Mouse (Mus musculus): ENCODE results near the gene Cryba4. TPM values are rescaled to one million over a fixed set of nuclear protein-coding genes. Genes with fewer than 3 reads are reported as not detected.

Gene Cryba4
- polyA plus RNA-seq, 1 experiment: 1.9 TPM

DNA sequence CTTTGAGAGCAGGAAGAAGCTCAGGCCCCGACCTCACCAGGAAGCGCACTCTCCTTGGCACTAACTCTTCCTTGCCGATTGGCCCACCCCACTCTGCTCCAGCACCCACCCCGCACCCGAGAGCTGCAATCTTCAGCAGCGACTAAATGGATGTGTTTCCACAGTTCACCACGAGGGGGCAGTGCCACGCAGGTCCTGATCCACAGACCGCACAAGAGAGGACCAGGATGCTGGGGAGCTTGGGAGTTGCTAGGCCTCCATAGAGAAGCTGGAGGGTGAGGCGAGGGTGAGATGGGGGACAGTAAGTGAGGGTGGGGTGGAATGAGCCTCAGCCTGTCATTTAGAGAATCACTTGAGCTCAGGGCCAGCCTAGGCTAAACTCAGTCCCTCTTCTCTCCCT is 11.6 kb downstream of the Cryba4 start:
- DNase-seq (ENCODE audit: extremely low spot score in 1 of 2, low spot score in 1 of 2): peak; percentile 79 to 96

DNA sequence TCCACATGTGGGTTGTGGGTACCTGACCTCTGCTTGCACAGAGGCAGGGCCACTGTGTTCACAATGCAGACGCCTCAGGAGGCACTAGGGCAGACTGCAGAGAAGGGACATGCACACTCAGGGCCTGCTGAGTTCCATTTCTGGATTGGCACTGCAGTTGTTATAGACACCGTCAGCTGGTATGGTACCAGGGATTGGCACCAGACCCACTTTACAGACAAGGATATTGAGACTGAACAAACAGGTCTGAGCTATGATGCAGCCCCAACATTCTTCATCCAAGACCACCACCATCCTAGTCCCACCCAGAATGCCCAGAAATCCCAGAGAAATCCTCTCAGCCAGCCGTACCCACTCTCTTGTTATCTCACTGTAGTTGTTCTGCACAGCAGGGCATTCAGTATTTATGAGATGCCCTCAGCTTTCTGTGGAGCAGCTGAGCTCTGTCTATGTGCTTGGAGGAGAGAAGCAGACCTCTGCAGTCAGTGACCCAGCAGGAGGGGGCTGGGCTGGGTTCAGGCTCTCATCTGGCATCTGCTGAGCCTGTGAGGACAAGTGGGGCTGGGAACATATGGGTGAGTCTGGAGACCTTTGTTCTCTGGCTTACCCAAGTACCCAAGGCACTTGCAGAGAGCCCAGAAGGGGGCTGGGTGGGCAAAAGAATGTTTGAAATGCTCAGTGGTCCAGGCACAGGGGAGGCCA is 13.4 kb downstream of the Cryba4 start:
- DNase-seq (ENCODE audit: extremely low spot score in 1 of 2, low spot score in 1 of 2): no peak

DNA sequence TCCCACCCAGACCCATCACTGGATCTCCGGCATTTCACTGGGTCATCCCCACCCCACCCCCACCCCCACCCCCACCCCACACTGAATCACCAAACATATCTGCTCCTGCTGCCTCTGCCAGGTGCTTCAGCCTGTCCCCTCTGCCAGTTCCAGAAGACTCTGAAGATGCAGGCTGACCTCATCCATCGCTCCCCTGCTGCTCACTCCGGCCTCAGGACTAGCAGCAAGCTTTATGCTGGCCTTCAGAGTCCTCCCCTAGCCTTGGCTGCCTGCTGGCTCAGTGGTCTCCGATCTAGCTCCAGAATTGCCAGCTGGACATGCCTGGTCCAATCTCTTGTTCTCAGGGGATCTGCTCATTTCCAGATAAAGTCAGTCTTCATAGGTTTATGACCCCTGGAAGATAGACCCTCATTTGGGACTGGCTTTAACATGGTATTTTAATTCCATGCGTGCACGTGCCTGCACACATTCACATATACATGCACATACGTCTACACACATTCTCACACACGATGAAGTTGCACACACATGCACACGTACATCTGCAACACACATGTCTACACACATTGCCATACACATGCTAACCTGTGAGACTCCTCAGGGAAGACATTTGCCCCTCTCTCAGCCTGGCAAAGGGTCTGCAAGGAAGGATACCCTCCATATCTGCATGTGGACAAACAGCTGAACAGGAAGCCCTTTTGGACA is 14.3 kb downstream of the Cryba4 start:
- no peak for DNase-seq (ENCODE audit: extremely low spot score in 1 of 2, low spot score in 1 of 2)

DNA sequence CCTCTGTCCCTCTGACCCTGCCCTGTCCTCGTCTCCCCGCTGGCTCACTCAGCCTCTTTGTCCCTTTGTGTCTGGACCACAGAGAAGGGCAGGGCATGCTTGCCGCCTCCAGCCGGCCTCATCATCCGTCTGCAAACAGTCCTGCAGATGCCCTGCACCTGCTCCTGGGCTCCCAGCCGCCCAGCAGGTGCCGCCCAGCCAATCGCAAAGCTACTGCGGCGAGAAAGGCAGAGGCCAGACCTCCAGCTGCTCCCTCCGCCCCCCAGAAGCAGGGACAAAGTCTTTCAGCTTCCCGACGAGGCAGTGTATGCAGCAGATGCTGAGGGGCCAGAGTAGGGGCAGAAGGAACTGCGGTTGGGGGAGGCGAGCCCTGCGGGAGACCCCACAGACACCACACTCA is 14.9 kb downstream of the Cryba4 start:
- DNase-seq (ENCODE audit: extremely low spot score in 1 of 2, low spot score in 1 of 2): no peak

- no peak for DNase-seq (ENCODE audit: extremely low spot score in 1 of 2, low spot score in 1 of 2)
Observed at GRCm38 (mm10) chr5:112236631-112237030, 15.7 kb downstream of the Cryba4 start.

DNA sequence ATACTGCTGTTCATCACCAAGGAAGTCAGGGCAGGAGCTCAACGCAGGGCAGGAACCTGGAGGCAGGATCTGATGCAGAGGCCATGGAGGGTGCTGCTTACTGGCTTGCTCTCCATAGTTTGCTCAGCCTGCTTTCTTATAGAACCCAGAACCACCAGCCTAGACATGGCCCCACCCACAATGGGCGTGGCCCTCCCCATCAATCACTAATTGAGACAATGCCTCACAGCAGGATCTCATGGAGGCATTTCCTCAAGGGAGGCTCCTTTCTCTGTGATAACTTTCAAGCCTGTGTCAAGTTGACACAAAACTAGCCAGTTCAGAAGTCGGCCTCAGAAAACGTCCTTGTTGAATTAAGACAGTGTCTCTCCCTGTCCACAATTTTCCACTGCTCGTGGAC is 16.5 kb downstream of the Cryba4 start:
- DNase-seq (ENCODE audit: extremely low spot score in 1 of 2, low spot score in 1 of 2): no peak

GRCm38 (mm10) chr5:112228240-112229076 is 23.9 kb downstream of the Cryba4 start:
- DNase-seq (ENCODE audit: extremely low spot score in 1 of 2, low spot score in 1 of 2): peak in 1 of 2 experiments; percentile 75

DNA sequence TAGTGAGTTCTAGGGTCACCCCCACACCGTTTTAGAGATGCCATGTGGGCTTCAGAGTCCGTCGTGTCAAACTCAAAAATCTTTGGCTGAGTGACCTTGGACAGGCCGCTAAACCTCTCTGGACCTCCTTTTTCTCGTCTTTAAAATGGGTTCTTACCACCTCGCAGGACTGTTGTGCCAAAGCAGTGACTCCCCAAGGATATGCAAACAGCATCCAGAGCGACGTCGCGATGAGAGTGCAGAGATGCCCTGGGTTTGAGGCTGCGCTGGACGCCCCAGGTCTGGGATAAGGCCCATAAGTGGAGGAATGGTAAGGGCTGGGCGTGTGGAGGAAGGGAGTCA is 24.4 kb downstream of the Cryba4 start:
- DNase-seq (ENCODE audit: extremely low spot score in 1 of 2, low spot score in 1 of 2): no peak

GRCm38 (mm10) chr5:112227354-112227753 is 25.0 kb downstream of the Cryba4 start:
- DNase-seq (ENCODE audit: extremely low spot score in 1 of 2, low spot score in 1 of 2): peak in 1 of 2 experiments; percentile 71

GRCm38 (mm10) chr5:112225591-112225990 is 26.7 kb downstream of the Cryba4 start:
- no peak for DNase-seq (ENCODE audit: extremely low spot score in 1 of 2, low spot score in 1 of 2)

GRCm38 (mm10) chr5:112220203-112220602 is 32.1 kb downstream of the Cryba4 start:
- DNase-seq (ENCODE audit: extremely low spot score in 1 of 2, low spot score in 1 of 2): no peak

GRCm38 (mm10) chr5:112219398-112219797 is 32.9 kb downstream of the Cryba4 start:
- DNase-seq (ENCODE audit: extremely low spot score in 1 of 2, low spot score in 1 of 2): no peak

- DNase-seq (ENCODE audit: extremely low spot score in 1 of 2, low spot score in 1 of 2): no peak
Observed at GRCm38 (mm10) chr5:112218679-112219078, 33.6 kb downstream of the Cryba4 start.

DNA sequence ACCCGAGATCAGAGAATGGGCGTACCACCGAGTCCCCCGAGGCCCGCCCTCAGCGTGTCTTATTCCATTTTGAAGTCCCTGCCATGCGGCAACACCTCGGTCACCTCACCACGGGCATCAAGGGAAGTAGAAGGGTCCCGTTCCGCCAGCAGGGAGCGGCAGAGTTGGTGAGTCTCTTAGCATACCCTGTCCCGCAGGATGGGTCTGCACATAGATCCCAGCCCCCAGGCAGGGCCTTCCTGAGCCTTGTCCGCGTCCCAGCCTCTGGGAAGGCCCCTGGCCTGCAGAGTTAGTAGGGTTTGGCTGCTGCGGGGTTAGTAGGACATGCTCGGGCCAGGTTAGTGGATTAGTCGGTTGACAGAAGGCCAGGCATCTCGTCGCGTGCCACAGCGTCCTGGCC is 35.3 kb downstream of the Cryba4 start:
- DNase-seq (ENCODE audit: extremely low spot score in 1 of 2, low spot score in 1 of 2): no peak

GRCm38 (mm10) chr5:112216335-112216734 is 36.0 kb downstream of the Cryba4 start:
- no peak for DNase-seq (ENCODE audit: extremely low spot score in 1 of 2, low spot score in 1 of 2)

- peak in 1 of 2 experiments; percentile 66 for DNase-seq (ENCODE audit: extremely low spot score in 1 of 2, low spot score in 1 of 2)
Observed at GRCm38 (mm10) chr5:112215801-112216251, 36.5 kb downstream of the Cryba4 start.

DNA sequence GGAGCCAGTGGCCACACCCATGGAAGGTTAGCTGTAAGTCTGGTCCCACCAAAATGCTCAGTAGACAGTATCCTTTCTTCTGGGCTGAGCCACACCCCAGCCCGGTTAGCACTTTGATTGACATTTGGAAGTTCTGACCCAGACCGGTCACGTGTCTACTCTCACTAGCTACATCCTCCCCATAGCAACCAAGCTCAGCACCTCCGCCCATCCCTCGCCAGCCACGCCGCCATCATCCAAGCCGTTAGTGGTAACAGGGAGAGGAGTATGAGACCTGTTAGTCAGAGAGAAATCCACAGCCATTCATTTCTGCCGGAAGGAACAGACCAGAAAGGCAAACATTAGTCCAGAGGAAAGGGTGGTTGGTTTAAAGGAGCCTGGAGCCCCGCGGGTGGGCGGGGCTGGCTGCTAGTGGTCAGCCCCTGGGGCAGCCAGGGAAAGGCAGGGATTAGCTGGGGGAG is 37.0 kb downstream of the Cryba4 start:
- peak in 1 of 2 experiments; percentile 72 for DNase-seq (ENCODE audit: extremely low spot score in 1 of 2, low spot score in 1 of 2)

DNA sequence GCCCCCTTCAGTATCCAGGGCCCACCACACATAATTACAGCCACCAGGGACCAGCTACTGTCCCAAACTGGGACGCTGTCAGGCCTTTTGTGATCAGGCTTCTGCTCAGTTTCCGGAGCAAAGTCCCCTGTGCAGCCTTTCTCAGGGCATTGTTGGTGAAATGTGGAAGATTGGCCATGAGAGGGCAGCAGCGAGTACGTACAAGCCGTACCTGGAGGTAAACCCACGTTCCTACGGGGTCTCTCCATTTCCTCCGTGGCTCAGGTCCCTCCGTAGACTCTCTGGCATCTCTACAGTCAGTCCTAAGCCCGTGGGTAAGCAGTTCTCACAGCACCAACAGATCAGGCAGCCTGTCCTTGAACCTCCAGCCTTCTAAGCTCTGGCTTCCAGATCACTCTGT is 37.9 kb downstream of the Cryba4 start:
- DNase-seq (ENCODE audit: extremely low spot score in 1 of 2, low spot score in 1 of 2): peak in 1 of 2 experiments; percentile 85

- peak in 1 of 2 experiments; percentile 47 for DNase-seq (ENCODE audit: extremely low spot score in 1 of 2, low spot score in 1 of 2)
Observed at GRCm38 (mm10) chr5:112213331-112214240, 38.7 kb downstream of the Cryba4 start.

DNA sequence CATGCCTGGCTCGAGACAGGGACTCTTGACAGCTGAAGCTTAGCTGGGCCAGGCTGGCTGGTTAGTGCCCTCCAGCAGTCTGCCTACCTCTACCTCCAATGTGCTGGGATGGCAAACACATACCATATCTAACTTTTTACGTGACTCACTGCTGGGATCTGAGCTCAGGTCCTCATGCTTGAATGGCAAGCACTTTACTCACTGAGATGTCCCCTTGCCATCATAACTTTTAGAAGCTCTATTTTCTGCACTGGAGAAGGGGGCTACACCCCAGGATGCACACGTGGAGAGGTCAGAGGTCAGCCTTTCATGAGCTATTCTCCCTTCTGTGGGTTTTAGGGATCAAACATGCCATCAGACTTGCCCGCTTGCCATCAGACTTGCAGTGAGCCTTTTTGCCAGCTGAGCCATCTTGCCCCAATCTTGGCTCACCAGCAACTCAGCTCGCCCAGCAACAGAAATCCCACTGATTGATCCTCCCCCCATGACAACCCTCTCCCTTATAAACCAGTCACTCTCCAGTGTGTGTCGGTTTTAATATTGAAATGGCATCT is 39.5 kb downstream of the Cryba4 start:
- DNase-seq (ENCODE audit: extremely low spot score in 1 of 2, low spot score in 1 of 2): no peak
